Mouse (Mus musculus) spleen, embryonic (tissue): Measurements from ENCODE around the gene Olfr774.
"Not testable (repeated sequence)": the region's sequence is repeated elsewhere in the genome, so short reads cannot be mapped to it uniquely, and the experiment has no call there.

Experiments used
- CTCF ChIA-PET: fragments of 350-600 bp; sonication (Branson Sonifier 250); formaldehyde crosslinking; loops from one replicate; lab custom pipeline; 2022; lab: Charles Lee

Olfr774 gene

GRCm38 (mm10) chr10:129235904-129236303 lies at the start of gene Olfr774:
Gene Olfr774 (plus strand): TSS chr10:129236204.
- CTCF ChIA-PET = no interaction called here

DNA sequence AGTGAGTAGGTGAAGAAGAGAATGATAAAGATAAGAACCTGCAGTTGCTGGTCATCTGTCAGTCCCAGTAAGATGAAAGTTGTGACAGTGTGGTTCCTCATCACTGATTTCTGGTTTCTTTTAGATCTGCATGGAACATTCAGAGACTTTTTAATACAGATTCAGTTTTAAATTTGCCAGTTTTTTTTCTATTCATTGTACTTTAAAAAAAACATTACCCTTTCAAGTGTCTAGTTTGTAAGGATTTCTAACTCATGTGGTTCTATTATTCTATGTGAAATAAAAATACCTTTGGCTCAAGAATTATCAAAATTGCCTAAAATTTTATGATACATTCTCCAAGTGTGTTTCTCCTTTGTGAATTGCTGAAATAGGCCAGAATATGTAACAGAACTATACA lies 48.7 kb upstream of the Olfr774 start, which contains the start of gene Olfr773:
Gene Olfr773, minus strand, starts transcription at position 101 of the 400 bp plus-strand sequence.
- CTCF ChIA-PET = not testable (repeated sequence)

GRCm38 (mm10) chr10:129230737-129231136 lies 5.3 kb upstream of the Olfr774 start:
- CTCF ChIA-PET = no interaction called here

- CTCF ChIA-PET = no interaction called here
Measured at GRCm38 (mm10) chr10:129248112-129248511, 12.1 kb downstream of the Olfr774 start, which contains the start of gene Olfr775. Gene Olfr775 (plus strand): TSS chr10:129248412.

DNA sequence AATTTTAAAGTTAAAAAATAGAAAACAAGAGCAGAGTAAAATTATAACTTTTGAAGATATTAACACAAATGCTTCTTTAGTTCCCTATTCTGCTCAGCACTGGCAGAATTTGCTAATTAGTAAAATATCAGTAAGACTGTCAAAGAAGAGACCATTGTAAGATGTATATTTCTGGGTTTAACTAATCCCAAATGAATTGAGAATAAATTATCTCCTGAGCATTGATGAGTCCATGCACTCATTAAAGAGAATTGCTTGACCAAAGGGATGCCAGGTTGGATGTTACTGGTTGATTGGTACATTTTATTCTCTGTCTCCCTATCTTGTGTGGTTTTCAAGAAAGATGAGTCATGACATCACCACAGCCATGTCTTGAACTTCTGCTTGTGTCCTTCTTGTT lies 22.8 kb downstream of the Olfr774 start, which contains the start of gene Olfr776:
Gene Olfr776, plus strand, starts transcription at position 301 of the 400 bp plus-strand sequence.
- CTCF ChIA-PET = no interaction called here

- CTCF ChIA-PET = no interaction called here
Measured at GRCm38 (mm10) chr10:129271081-129271535, 35.1 kb downstream of the Olfr774 start, which contains the start of gene Olfr777. Gene Olfr777 (minus strand): TSS chr10:129271485.
